Mouse (Mus musculus): ENCODE data around the gene Tada1.

The Tada1 gene

GRCm38 (mm10) chr1:166379013-166379629, at the start of gene Tada1:
Gene Tada1, plus strand, starts transcription at chr1:166379097.
- peak; percentile 95 for DNase-seq (ENCODE audit: extremely low read depth, insufficient read length, low spot score)

GRCm38 (mm10) chr1:166330752-166331151, 48.1 kb upstream of the Tada1 start:
- DNase-seq (ENCODE audit: extremely low read depth, insufficient read length, low spot score) = no peak

- DNase-seq (ENCODE audit: extremely low read depth, insufficient read length, low spot score) = peak; percentile 7
These were observed 39.8 kb upstream of the Tada1 start for GRCm38 (mm10) chr1:166339110-166339509.

- DNase-seq (ENCODE audit: extremely low read depth, insufficient read length, low spot score) = no peak
These were observed 36.8 kb upstream of the Tada1 start for GRCm38 (mm10) chr1:166342060-166342459.

GRCm38 (mm10) chr1:166342539-166342938, 36.4 kb upstream of the Tada1 start:
- no peak for DNase-seq (ENCODE audit: extremely low read depth, insufficient read length, low spot score)

- DNase-seq (ENCODE audit: extremely low read depth, insufficient read length, low spot score) = no peak
These were observed 35.3 kb upstream of the Tada1 start for GRCm38 (mm10) chr1:166343586-166343985.

GRCm38 (mm10) chr1:166344300-166345077, 34.4 kb upstream of the Tada1 start:
- DNase-seq (ENCODE audit: extremely low read depth, insufficient read length, low spot score) = no peak

- DNase-seq (ENCODE audit: extremely low read depth, insufficient read length, low spot score) = no peak
These were observed 33.3 kb upstream of the Tada1 start for GRCm38 (mm10) chr1:166345602-166346001.

GRCm38 (mm10) chr1:166346906-166347305, 32.0 kb upstream of the Tada1 start:
- DNase-seq (ENCODE audit: extremely low read depth, insufficient read length, low spot score) = no peak

- no peak for DNase-seq (ENCODE audit: extremely low read depth, insufficient read length, low spot score)
These were observed 29.6 kb upstream of the Tada1 start for GRCm38 (mm10) chr1:166349341-166349740.

- DNase-seq (ENCODE audit: extremely low read depth, insufficient read length, low spot score) = no peak
These were observed 29.1 kb upstream of the Tada1 start for GRCm38 (mm10) chr1:166349751-166350150.

GRCm38 (mm10) chr1:166360157-166360855, 18.6 kb upstream of the Tada1 start:
- DNase-seq (ENCODE audit: extremely low read depth, insufficient read length, low spot score) = peak; percentile 49

GRCm38 (mm10) chr1:166360896-166361295, 18.0 kb upstream of the Tada1 start:
- DNase-seq (ENCODE audit: extremely low read depth, insufficient read length, low spot score) = no peak

GRCm38 (mm10) chr1:166361842-166362241, 17.1 kb upstream of the Tada1 start:
- DNase-seq (ENCODE audit: extremely low read depth, insufficient read length, low spot score) = no peak

- DNase-seq (ENCODE audit: extremely low read depth, insufficient read length, low spot score) = no peak
These were observed 16.2 kb upstream of the Tada1 start for GRCm38 (mm10) chr1:166362659-166363058.

- no peak for DNase-seq (ENCODE audit: extremely low read depth, insufficient read length, low spot score)
These were observed 15.8 kb upstream of the Tada1 start for GRCm38 (mm10) chr1:166363122-166363521.

GRCm38 (mm10) chr1:166377171-166377570, 1.7 kb upstream of the Tada1 start:
- no peak for DNase-seq (ENCODE audit: extremely low read depth, insufficient read length, low spot score)

- DNase-seq (ENCODE audit: extremely low read depth, insufficient read length, low spot score) = no peak
These were observed 375 bp upstream of the Tada1 start for GRCm38 (mm10) chr1:166378431-166379012.

- peak; percentile 79 for DNase-seq (ENCODE audit: extremely low read depth, insufficient read length, low spot score)
These were observed 834 bp downstream of the Tada1 start for GRCm38 (mm10) chr1:166379630-166380231.

- peak; percentile 59 for DNase-seq (ENCODE audit: extremely low read depth, insufficient read length, low spot score)
These were observed 2.4 kb downstream of the Tada1 start for GRCm38 (mm10) chr1:166381336-166381735.

- DNase-seq (ENCODE audit: extremely low read depth, insufficient read length, low spot score) = no peak
These were observed 2.9 kb downstream of the Tada1 start for GRCm38 (mm10) chr1:166381821-166382220.

Measured in 3134 (cell line).